Mouse (Mus musculus): ENCODE results near the gene Esam. TPM values are rescaled to one million over a fixed set of nuclear protein-coding genes. Genes with fewer than 3 reads are reported as not detected.

The Esam gene
- 8.1 TPM for polyA plus RNA-seq (2014; fragmentation: Illumina TruSeq; extraction: RNeasy Lipid Tissue Mini Kit (QIAGEN cat#74804); ENCODE audit: low read depth, low replicate concordance)

DNA sequence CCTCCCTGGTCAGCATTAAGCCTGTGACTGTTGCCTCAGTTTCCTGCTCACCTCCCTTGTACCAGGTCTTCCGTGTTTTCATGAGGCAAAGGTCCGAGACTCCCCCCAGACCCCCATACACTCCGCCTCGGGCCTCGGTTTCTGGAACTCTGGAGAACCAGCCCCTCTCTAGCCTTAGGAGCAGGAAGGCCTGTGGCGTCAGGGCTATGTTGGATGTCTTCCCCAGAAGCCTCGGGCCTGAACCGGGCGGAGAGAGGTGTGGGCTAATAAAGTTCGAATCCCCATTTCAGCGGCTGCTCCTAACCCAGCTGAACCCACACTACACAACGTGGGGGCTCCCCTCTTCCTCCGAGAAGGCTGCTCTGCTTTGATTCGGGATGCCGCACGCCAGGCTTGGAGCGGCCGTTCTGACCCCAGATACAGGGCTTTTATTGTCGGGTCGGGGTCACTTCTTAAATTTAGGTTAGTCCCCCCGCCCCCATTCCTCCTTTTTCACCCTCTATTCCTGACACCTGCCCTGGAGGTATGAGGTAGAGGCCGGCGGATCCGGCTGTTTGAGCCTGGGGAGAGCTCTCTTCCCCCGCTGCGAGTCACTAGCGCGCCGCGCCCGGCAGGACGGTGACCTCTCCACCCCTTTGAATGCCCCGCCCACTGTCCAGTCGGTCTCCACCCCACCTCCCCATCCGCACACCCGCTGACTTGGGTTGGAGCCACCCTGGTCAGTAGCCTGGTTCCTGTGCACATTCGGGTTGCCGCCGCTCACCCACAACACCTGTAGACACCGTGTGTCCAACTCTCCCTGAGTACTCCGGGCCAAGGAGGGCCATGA, at the start of gene Esam:
Esam (plus strand) TSS at position 683 of the 829 bp plus-strand sequence.

DNA sequence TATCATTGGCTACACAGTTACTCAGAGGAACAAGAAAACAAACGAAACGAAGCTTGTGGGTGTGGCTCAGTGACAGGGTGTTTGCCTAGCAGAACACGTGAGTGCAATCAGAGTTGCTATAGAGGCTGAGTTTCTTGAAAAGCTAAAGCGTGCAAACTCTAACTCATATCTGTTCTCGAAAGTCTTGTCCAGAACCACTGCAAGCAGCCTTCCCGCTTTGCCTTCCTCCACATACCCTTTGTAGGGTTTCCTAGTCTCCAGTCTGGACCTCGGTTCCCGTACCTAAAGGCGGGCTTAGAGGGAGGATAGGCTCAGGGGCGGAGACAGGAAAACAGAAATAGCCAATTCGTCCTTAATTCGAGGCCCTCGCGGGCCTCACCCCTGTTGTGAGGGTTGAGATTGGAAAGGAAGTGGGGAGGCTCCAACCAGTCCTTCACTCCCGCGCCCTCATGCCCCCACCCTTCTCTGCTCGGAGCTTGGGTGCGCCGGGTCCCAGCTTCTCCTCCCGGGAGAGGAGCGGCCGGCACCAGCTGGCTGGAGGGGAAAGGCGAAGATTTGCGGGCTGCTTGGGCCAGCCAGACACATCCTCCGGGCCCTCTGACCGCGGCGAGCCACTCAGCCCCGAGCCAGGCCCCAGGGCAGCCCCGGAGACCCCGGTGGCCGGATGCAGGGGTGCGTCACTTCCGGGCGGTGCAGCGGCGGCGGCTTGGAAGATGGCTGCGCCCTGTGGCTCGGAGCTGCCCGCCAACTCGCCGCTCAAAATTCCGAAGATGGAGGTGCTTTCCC, 39.1 kb upstream of the Esam start, which contains the start of gene Msantd2:
Msantd2 (plus strand) TSS at position 709 of the 786 bp plus-strand sequence.

DNA sequence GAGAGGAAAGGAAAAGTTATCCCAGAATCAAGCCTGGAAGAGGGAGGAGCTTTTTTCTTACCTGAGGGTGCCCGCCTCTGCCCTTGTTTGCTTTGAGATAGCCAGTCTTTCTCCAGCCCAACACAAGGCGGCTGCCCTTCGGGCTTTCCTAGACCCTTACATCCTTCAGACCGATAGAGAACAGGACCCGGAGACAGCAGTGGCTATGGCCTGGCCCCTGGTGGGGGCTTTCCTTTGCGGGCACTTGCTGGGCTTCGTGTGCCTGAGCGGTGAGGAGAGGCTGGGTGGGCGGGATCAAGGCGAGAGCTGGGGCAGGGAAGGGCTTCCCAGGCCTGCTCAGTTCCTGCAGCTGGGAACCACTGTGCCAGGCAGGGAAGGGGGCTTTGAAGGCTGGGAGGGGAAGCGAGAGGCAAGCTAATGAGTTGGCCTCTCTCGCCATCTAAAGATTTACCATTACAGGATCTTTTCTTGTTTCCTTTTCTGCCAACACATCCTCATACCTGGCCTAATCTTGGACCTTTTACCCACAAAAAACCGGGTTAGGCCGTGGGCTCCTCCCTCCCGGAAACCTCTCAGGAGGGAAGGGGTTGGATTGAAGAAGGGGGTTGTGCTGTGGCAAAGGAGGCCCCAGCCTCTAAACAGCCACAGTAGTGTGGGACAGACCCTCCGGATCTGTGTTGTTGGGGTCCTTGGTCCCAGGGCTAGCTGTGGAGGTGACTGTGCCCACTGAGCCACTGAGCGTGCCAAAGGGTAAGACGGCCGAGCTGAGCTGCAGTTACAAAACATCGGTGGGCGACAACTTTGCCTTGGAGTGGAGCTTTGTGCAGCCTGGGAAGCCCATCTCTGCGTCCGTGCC, 11.5 kb downstream of the Esam start, which contains the start of gene Vsig2:
Vsig2 (plus strand) TSS at position 86 of the 856 bp plus-strand sequence.

DNA sequence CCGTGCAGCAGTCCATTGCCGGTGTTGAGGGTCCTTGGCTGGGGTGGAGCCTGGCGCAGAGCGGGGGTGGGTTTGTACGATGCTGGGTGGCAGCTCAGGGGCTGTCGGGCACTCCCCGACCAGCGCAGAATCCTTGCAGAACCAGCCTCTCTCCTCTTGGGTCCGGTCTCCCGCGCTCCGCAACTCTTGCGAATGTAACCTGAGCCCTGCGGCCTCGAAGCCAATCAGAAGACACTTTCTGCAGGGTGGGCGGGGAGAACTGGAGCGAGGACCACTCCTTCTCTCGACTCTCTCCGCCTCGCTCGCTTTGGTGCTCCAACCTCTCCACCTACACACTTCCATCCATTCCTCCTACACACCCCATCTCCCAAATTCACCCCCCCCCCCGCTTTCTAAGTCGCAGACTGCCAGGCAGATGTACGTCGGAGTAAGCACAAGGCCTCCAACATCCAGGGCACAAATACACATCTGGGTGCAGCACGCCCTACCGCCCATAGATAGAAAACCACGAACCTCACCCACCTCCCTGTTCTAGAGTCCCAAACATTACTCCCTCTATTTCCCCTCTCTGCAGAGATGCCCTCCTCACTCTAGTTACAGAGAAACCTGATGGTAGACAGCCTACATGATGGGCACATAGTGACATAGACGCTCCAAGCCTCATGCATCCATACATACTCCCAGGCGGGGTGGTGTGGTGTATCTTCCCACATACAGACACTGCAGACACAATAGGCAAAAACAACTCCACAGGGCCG, 24.8 kb downstream of the Esam start, which contains the start of gene Nrgn:
Nrgn (minus strand) TSS at position 369 of the 758 bp plus-strand sequence.

DNA sequence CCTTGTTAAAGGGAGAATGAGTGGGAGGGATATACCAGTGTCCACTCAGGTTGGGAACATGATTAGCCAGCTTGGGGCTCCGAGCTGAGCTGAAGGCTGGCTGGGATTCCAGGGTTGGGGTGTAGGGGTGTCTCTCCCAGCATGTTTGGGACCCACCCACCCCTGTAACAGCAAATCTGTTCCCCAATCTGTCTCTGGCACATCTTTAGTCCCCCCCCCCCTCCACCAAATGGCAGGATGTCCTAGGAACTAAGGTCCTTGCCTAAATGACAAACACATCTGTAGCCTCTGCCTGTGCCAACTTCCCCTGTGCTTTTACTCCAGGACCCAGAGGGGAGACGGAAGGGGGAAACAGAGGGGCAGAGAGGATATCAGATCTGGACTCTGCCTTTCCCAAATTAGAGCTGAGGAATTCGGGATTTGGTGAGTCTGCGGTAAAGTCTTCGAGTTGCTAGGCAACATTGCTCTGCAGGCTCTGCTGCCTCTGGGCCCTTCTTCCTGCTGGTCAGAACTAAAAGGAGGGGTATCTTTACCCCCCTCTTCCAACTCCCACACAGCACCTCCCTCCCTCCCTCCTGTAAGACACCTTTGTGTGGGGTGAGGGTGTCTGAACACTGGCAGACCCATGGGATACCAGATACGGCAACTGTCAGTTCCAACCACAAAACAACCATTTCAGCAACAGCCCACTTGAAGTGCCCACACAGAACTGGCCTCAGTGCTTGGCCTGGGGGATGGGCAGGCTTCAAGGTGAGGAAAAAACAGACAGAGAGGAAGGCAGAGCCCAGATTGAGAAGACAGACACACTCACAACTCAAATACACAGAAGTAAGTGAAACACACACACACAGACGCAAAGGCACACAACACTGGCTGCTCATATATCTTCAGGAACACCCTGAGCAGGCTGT, 27.2 kb downstream of the Esam start, which contains the start of gene Siae:
Siae (plus strand) TSS at position 861 of the 911 bp plus-strand sequence.

Other genes starting within 250 kb of the Esam start
- gene Ccdc15, start 179.6 kb upstream of the Esam start, polyA plus RNA-seq (2014; fragmentation: Illumina TruSeq; extraction: RNeasy Lipid Tissue Mini Kit (QIAGEN cat#74804); ENCODE audit: low read depth, low replicate concordance), result 4.8 TPM
- gene Hepacam, start 160.7 kb upstream of the Esam start, polyA plus RNA-seq (2014; fragmentation: Illumina TruSeq; extraction: RNeasy Lipid Tissue Mini Kit (QIAGEN cat#74804); ENCODE audit: low read depth, low replicate concordance), result not detected
- gene Robo4, start 126.2 kb upstream of the Esam start, polyA plus RNA-seq (2014; fragmentation: Illumina TruSeq; extraction: RNeasy Lipid Tissue Mini Kit (QIAGEN cat#74804); ENCODE audit: low read depth, low replicate concordance), result 1.3 TPM
- gene Robo3, start 94.8 kb upstream of the Esam start, polyA plus RNA-seq (2014; fragmentation: Illumina TruSeq; extraction: RNeasy Lipid Tissue Mini Kit (QIAGEN cat#74804); ENCODE audit: low read depth, low replicate concordance), result 0.44 TPM
- gene Msantd2, start 38.8 kb upstream of the Esam start, polyA plus RNA-seq (2014; fragmentation: Illumina TruSeq; extraction: RNeasy Lipid Tissue Mini Kit (QIAGEN cat#74804); ENCODE audit: low read depth, low replicate concordance), result 25.3 TPM
- gene Vsig2, start 11.2 kb downstream of the Esam start, polyA plus RNA-seq (2014; fragmentation: Illumina TruSeq; extraction: RNeasy Lipid Tissue Mini Kit (QIAGEN cat#74804); ENCODE audit: low read depth, low replicate concordance), result 0.81 TPM
- gene Nrgn, start 24.8 kb downstream of the Esam start, polyA plus RNA-seq (2014; fragmentation: Illumina TruSeq; extraction: RNeasy Lipid Tissue Mini Kit (QIAGEN cat#74804); ENCODE audit: low read depth, low replicate concordance), result 0.32 TPM
- 36.8 TPM for gene Siae, start 27.6 kb downstream of the Esam start, polyA plus RNA-seq (2014; fragmentation: Illumina TruSeq; extraction: RNeasy Lipid Tissue Mini Kit (QIAGEN cat#74804); ENCODE audit: low read depth, low replicate concordance)
- gene Spa17, start 85.6 kb downstream of the Esam start, polyA plus RNA-seq (2014; fragmentation: Illumina TruSeq; extraction: RNeasy Lipid Tissue Mini Kit (QIAGEN cat#74804); ENCODE audit: low read depth, low replicate concordance), result 52.4 TPM
- gene Tbrg1, start 129.2 kb downstream of the Esam start, polyA plus RNA-seq (2014; fragmentation: Illumina TruSeq; extraction: RNeasy Lipid Tissue Mini Kit (QIAGEN cat#74804); ENCODE audit: low read depth, low replicate concordance), result 12.4 TPM
- gene Panx3, start 141.2 kb downstream of the Esam start, polyA plus RNA-seq (2014; fragmentation: Illumina TruSeq; extraction: RNeasy Lipid Tissue Mini Kit (QIAGEN cat#74804); ENCODE audit: low read depth, low replicate concordance), result not detected
- not detected for gene Olfr160, start 188.2 kb downstream of the Esam start, polyA plus RNA-seq (2014; fragmentation: Illumina TruSeq; extraction: RNeasy Lipid Tissue Mini Kit (QIAGEN cat#74804); ENCODE audit: low read depth, low replicate concordance)
- not detected for gene Olfr874, start 217.0 kb downstream of the Esam start, polyA plus RNA-seq (2014; fragmentation: Illumina TruSeq; extraction: RNeasy Lipid Tissue Mini Kit (QIAGEN cat#74804); ENCODE audit: low read depth, low replicate concordance)
- not detected for gene Olfr875, start 243.8 kb downstream of the Esam start, polyA plus RNA-seq (2014; fragmentation: Illumina TruSeq; extraction: RNeasy Lipid Tissue Mini Kit (QIAGEN cat#74804); ENCODE audit: low read depth, low replicate concordance)